Mouse (Mus musculus): ENCODE data around the gene Ccdc92. TPM values are rescaled to one million over a fixed set of nuclear protein-coding genes. Genes with fewer than 3 reads are reported as not detected.

The Ccdc92 gene
- total and polyA plus RNA-seq, 2 experiments from 2014 or later, result 43.2 to 49.4 TPM

GRCm38 (mm10) chr5:124809708-124810366 lies 52.4 kb downstream of the Ccdc92 start:
- Histone ChIP-seq H3K4me2 (ENCODE audit: low read depth, low read length) (no peak overlapping the region), H3K9ac (replicated peaks; ENCODE audit: low read length) (no peak overlapping the region), H3K27me3 (ENCODE audit: insufficient read depth, low read length) (no peaks in the 10 kb centered on the region), H3K4me1 (ENCODE audit: insufficient read depth, low read length) (no peaks in the 10 kb centered on the region), H3K4me3 (ENCODE audit: low read length) (no peak overlapping the region), H3K36me3 (ENCODE audit: insufficient read depth, low read length) (no peaks in the 10 kb centered on the region), H3K9me3 (ENCODE audit: low read length) (no peaks in the 10 kb centered on the region), H3K27ac (no peak overlapping the region)
- ATAC-seq, result no peak
- no peak for DNase-seq (ENCODE audit: low spot score)
- WGBS, result 85% methylated on average over 4 of the region's 4 CpGs
- no peak for TF ChIP-seq CTCF (IDR thresholded peaks at IDR 0.05; ENCODE audit: low read depth)

- H3K9me3 ChIP-seq (ENCODE audit: low read length), result no peaks in the 10 kb centered on the region
- no peaks in the 10 kb centered on the region for H3K4me1 ChIP-seq (ENCODE audit: insufficient read depth, low read length)
- DNase-seq (ENCODE audit: low spot score) (no peak), ATAC-seq (no peak)
- H3K4me2 ChIP-seq (ENCODE audit: low read depth, low read length), result no peak overlapping the region
- H3K4me3 ChIP-seq (ENCODE audit: low read length), result no peak overlapping the region
- H3K9ac ChIP-seq (replicated peaks; ENCODE audit: low read length), result no peak overlapping the region
- WGBS, result 88% methylated on average over 7 of the region's 7 CpGs
- H3K27ac ChIP-seq, result no peak overlapping the region
- no peaks in the 10 kb centered on the region for H3K27me3 ChIP-seq (ENCODE audit: insufficient read depth, low read length)
- H3K36me3 ChIP-seq (ENCODE audit: insufficient read depth, low read length), result no peaks in the 10 kb centered on the region
- TF ChIP-seq CTCF (IDR thresholded peaks at IDR 0.05; ENCODE audit: low read depth), result no peak
These were observed 70.1 kb downstream of the Ccdc92 start for GRCm38 (mm10) chr5:124792112-124792511.

- Histone ChIP-seq H3K36me3 (ENCODE audit: insufficient read depth, low read length) (no peaks in the 10 kb centered on the region), H3K4me3 (ENCODE audit: low read length) (no peak overlapping the region), H3K4me2 (ENCODE audit: low read depth, low read length) (no peak overlapping the region), H3K9me3 (ENCODE audit: low read length) (no peaks in the 10 kb centered on the region), H3K9ac (replicated peaks; ENCODE audit: low read length) (no peak overlapping the region), H3K27me3 (ENCODE audit: insufficient read depth, low read length) (no peaks in the 10 kb centered on the region), H3K4me1 (ENCODE audit: insufficient read depth, low read length) (no peaks in the 10 kb centered on the region), H3K27ac (no peak overlapping the region)
- no peak for DNase-seq (ENCODE audit: low spot score)
- peak; percentile 47 for TF ChIP-seq CTCF (IDR thresholded peaks at IDR 0.05; ENCODE audit: low read depth)
- no peak for ATAC-seq
- WGBS, result 79% methylated on average over 7 of the region's 7 CpGs
These were observed 76.6 kb downstream of the Ccdc92 start for GRCm38 (mm10) chr5:124785650-124786049.

Other genes starting within 250 kb of the Ccdc92 start
- 23.7 and 28.3 TPM in 2 replicates for gene Atp6v0a2, start 233.8 kb downstream of the Ccdc92 start, total RNA-seq (2014; rRNA removed)
- 25.9 and 27.6 TPM in 2 replicates for gene Atp6v0a2, start 233.8 kb downstream of the Ccdc92 start, polyA plus RNA-seq (2015; fragmentation: Nextera tagmentation; extraction: Ambion mirVana)
- gene Dnah10, start 137.3 kb downstream of the Ccdc92 start, total RNA-seq (2014; rRNA removed), result 0.47 and 3.0 TPM in 2 replicates
- 0.11 and 0.31 TPM in 2 replicates for gene Dnah10, start 137.3 kb downstream of the Ccdc92 start, polyA plus RNA-seq (2015; fragmentation: Nextera tagmentation; extraction: Ambion mirVana)
- gene Zfp664, start 267 bp upstream of the Ccdc92 start, total RNA-seq (2014; rRNA removed), result 42.5 and 44.7 TPM in 2 replicates
- 63.6 and 68.9 TPM in 2 replicates for gene Zfp664, start 267 bp upstream of the Ccdc92 start, polyA plus RNA-seq (2015; fragmentation: Nextera tagmentation; extraction: Ambion mirVana)
- gene Rflna, start 140.8 kb upstream of the Ccdc92 start, total RNA-seq (2014; rRNA removed), result 9.8 and 14.2 TPM in 2 replicates
- gene Rflna, start 140.8 kb upstream of the Ccdc92 start, polyA plus RNA-seq (2015; fragmentation: Nextera tagmentation; extraction: Ambion mirVana), result 7.4 and 7.5 TPM in 2 replicates